Mouse (Mus musculus) bone marrow macrophage, adult 2 months (primary cell): ENCODE measurements around the gene Zzz3.

Source experiments
- CTCF ChIP-seq: IDR thresholded peaks from 2 replicates; pipeline ENCODE4 v1.5.1; 2012; ENCODE audit warnings: low read depth, mild to moderate bottlenecking, low read length, moderate library complexity
- POLR2A ChIP-seq: IDR thresholded peaks from 2 replicates; pipeline ENCODE4 v1.6.1; 2012; ENCODE audit warnings: mild to moderate bottlenecking, low read depth, low read length, borderline replicate concordance

- TF ChIP-seq CTCF = no peak
- TF ChIP-seq POLR2A = no peak
Measured at GRCm38 (mm10) chr3:152465338-152465737, 70.1 kb downstream of the Zzz3 start.
